Mouse (Mus musculus) cerebellum, adult 2 months (tissue): ENCODE measurements at regions not wholly inside any gene's neighbourhood (a gene's known extent, or its start where the extent isn't known, plus 50 kb on each side); places are given as distances from the start of the nearest gene placed in this dataset.

Experiments used
- CTCF ChIP-seq: fragments of 200-500 bp; IDR thresholded peaks from 2 replicates; pipeline ENCODE4 v1.5.1; 2011; ENCODE audit warnings: low read depth, mild to moderate bottlenecking, control low read depth, low read length, moderate library complexity, borderline replicate concordance; ENCODE audit not compliant: insufficient read depth
- POLR2A ChIP-seq: fragments of 200-500 bp; IDR thresholded peaks from 2 replicates; pipeline ENCODE4 v1.6.1; 2011; ENCODE audit warnings: low read length, control low read depth, borderline replicate concordance; ENCODE audit not compliant: insufficient read depth

DNA sequence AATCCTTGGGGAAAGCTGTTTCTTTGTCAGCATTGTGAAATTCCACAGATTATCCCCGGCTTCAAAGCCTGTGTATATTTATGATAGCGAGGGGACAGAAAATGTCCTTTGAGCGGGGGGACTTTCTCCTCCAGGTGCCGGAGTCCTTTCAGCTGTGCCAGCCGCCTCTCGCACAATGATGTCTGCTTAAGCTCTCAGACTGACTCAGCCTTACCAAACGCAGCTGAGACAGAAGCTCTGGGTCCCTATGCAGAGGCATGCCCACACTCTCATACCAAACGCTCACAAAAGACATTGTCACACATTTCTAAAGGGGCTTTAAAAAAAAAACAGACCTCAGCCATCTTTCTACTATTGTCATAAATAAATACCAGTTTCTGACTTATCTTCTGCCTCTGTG lies 633.9 kb downstream of the Dok5 start:
- no peak for TF ChIP-seq CTCF
- TF ChIP-seq POLR2A = no peak
